Mouse (Mus musculus) CD8-positive naive resting alpha-beta T cell, adult 57 days (primary cell): ENCODE measurements around the gene Hcar1. TPM values are rescaled to one million over a fixed set of nuclear protein-coding genes. Genes with fewer than 3 reads are reported as not detected.

ENCODE experiments used
- total RNA-seq: library from RNA; stranded (reverse); gene quantifications from one replicate; pipeline ENCODE4 v1.2.4, GENCODE M21; 2023

Hcar1 gene
- not detected for total RNA-seq

GRCm38 (mm10) chr5:123879928-123880327 is at the start of gene Hcar1:
Gene Hcar1, minus strand, starts transcription at chr5:123880020.

GRCm38 (mm10) chr5:123927118-123927517 is 47.3 kb upstream of the Hcar1 start, which contains the start of gene Gm43518:
Gene Gm43518, plus strand, starts transcription at chr5:123927418.

GRCm38 (mm10) chr5:123906976-123907630 is 27.3 kb upstream of the Hcar1 start, which contains the start of gene Denr:
Gene Denr, plus strand, starts transcription at chr5:123907175.

GRCm38 (mm10) chr5:123865365-123865764 is 14.5 kb downstream of the Hcar1 start, which contains the start of gene Hcar2:
Gene Hcar2, minus strand, starts transcription at chr5:123865499.

Other genes starting within 250 kb of the Hcar1 start
- gene Clip1, start 195.4 kb downstream of the Hcar1 start, total RNA-seq = 78.6 TPM
- gene Zcchc8, start 158.9 kb downstream of the Hcar1 start, total RNA-seq = 90.1 TPM
- 238 TPM for gene Rsrc2, start 130.6 kb downstream of the Hcar1 start, total RNA-seq
- gene Kntc1, start 130.3 kb downstream of the Hcar1 start, total RNA-seq = 0.95 TPM
- 2.3 TPM for gene Hcar2, start 14.5 kb downstream of the Hcar1 start, total RNA-seq
- 41.4 TPM for gene Denr, start 27.2 kb upstream of the Hcar1 start, total RNA-seq
- gene Gm43518, start 47.4 kb upstream of the Hcar1 start, total RNA-seq = not detected
- 2.6 TPM for gene Ccdc62, start 50.7 kb upstream of the Hcar1 start, total RNA-seq
- 48.9 TPM for gene Hip1r, start 93.6 kb upstream of the Hcar1 start, total RNA-seq
- 907 TPM for gene Vps37b, start 152.2 kb upstream of the Hcar1 start, total RNA-seq
- 20.5 TPM for gene Abcb9, start 215.8 kb upstream of the Hcar1 start, total RNA-seq
- gene Ogfod2, start 232.3 kb upstream of the Hcar1 start, total RNA-seq = 17.5 TPM
- gene Arl6ip4, start 236.1 kb upstream of the Hcar1 start, total RNA-seq = 37.0 TPM